Mouse (Mus musculus): ENCODE data around the gene Emilin3.

DNA sequence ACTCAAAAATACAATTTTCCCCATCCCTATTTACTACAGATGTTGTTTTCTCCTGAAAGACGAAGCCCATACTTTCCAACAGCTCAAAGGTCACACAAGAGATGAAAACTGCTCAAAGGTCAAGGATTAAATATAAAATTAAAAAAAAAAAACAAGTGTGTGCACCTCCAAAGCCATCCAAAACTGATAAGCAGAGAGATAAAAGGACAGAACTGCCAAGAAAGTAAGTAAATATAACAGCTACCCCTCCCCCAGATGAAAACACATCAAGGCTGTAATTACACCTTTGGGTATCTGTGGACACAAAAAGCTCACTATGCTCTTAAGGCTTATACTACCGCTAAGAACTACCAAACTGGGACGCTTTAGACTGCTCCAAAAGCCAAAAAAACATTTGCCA, 42.7 kb downstream of the Emilin3 start:
- TF ChIP-seq CTCF (IDR thresholded peaks at IDR 0.05; ENCODE audit: insufficient read depth, low read length) (no peak), POLR2A (IDR thresholded peaks at IDR 0.05; ENCODE audit: borderline replicate concordance, extremely low read depth, low read depth, low read length) (no peak)
